Mouse (Mus musculus) stomach, postnatal 0 days (tissue): Measurements from ENCODE around the gene Fbln7.

Experiments used
- CTCF ChIP-seq: IDR thresholded peaks from 2 replicates; pipeline ENCODE4 v1.5.1; 2016; ENCODE audit warnings: antibody characterized with exemption, low read depth, mild to moderate bottlenecking, moderate library complexity
- EP300 ChIP-seq: optimal IDR thresholded peaks from 2 replicates; pipeline ENCODE3; 2016; ENCODE audit warnings: antibody characterized with exemption

GRCm38 (mm10) chr2:128885225-128885811 lies 22.5 kb downstream of the Fbln7 start:
- TF ChIP-seq CTCF (no peak), EP300 (no peak)
